Mouse (Mus musculus) heart, embryonic 15.5 days (tissue): ENCODE data around the gene Bsg. TPM values are rescaled to one million over a fixed set of nuclear protein-coding genes. Genes with fewer than 3 reads are reported as not detected.

Experiments used
- ATAC-seq: fragments of 200-750 bp; cut with Nextera tagmentation; replicated peaks from 2 replicates; pipeline ENCODE4 v1.8.0; 2017; ENCODE audit warnings: low read depth, moderate TSS enrichment; ENCODE audit not compliant: insufficient number of reproducible peaks, insufficient read depth, low FRiP score
- H3K27ac ChIP-seq: fragments of 300-500 bp; sonication (generic); 2 replicates; pipeline ENCODE4 v1.5.1; 2015; ENCODE audit warnings: mild to moderate bottlenecking, inconsistent platforms
- H3K27me3 ChIP-seq: fragments of 300-500 bp; sonication (generic); 2 replicates; pipeline ENCODE4 v1.6.1; 2015; ENCODE audit warnings: inconsistent platforms
- H3K36me3 ChIP-seq: fragments of 300-500 bp; sonication (generic); 2 replicates; pipeline ENCODE4 v1.6.1; 2015; ENCODE audit warnings: mild to moderate bottlenecking, inconsistent platforms
- H3K4me1 ChIP-seq: fragments of 300-500 bp; sonication (generic); replicated peaks from 2 replicates; pipeline ENCODE4 v1.6.1; 2015; ENCODE audit warnings: inconsistent platforms
- H3K4me2 ChIP-seq: fragments of 300-500 bp; sonication (generic); 2 replicates; pipeline ENCODE4 v1.6.1; 2015; ENCODE audit warnings: inconsistent platforms, mild to moderate bottlenecking, moderate library complexity
- H3K4me3 ChIP-seq: fragments of 300-500 bp; sonication (generic); 2 replicates; pipeline ENCODE4 v1.5.1; 2015; ENCODE audit warnings: mild to moderate bottlenecking, inconsistent platforms
- H3K9ac ChIP-seq: fragments of 300-500 bp; sonication (generic); 2 replicates; pipeline ENCODE4 v1.6.1; 2015; ENCODE audit warnings: mild to moderate bottlenecking, inconsistent platforms
- H3K9me3 ChIP-seq: fragments of 300-500 bp; sonication (generic); replicated peaks from 2 replicates; pipeline ENCODE4 v1.6.1; 2016; ENCODE audit warnings: inconsistent platforms
- whole genome bisulfite sequencing: fragments of 180-500 bp; shearing (Covaris S2); methylation state at CpG from one replicate; pipeline ENCODE4 v1.1.7; 2015; ENCODE audit warnings: mixed read lengths; 5-methylcytosine and 5-hydroxymethylcytosine counted together
- polyA plus RNA-seq: library from polyadenylated mRNA; unstranded; fragments of >200 nt; fragmentation: Nextera tagmentation; extraction: Ambion mirVana; gene quantifications from 2 replicates; pipeline ENCODE4 v1.2.1, GENCODE M21; 2015

The Bsg gene
- polyA plus RNA-seq, 1 experiment from 2014 or later = 998 TPM

DNA sequence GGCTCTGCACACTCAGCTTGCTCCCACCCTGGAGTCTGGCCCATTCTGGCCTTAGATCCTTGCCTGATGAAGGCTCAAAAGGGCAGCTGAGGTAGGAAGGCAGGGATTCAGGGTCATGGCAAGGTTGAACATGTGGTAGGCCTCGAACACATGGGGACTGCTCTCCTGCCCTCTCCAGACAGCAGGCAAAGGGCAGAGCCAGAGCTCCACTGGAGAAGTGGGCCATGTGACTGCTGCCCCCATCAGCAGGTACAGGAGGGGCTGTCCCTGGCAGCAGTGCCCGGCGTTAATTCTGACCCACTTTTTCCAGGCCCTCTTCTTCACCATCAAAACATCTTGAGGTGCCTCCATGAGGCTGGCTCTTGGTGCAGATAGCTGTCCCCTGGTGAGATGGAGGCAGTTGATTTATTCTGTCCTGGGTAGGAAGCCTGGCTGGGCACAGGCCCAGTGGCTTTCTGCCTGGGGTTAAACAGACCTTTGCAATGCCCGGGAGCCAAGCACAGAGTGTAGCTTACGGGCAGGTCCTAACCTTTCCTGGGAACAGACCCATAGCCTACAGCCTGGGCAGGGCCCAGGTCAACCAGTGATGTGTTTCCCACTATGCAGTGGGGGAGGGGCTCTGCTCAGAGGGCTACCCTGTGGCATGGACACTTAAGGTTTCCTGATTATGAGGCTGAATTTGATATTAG is 2.3 kb downstream of the Bsg start:
- 61% methylated on average over 5 of the region's 5 CpGs for WGBS
- Histone ChIP-seq H3K27ac (peak overlapping the region; percentile 52), H3K9me3 (no peaks in the 10 kb centered on the region), H3K4me3 (peak overlapping the region; percentile 86), H3K36me3 (peaks cover 28% of the 10 kb centered on the region), H3K27me3 (no peaks in the 10 kb centered on the region), H3K4me2 (peak overlapping the region; percentile 66), H3K4me1 (peaks cover 59% of the 10 kb centered on the region), H3K9ac (peak overlapping the region; percentile 91)
- ATAC-seq = no peak

DNA sequence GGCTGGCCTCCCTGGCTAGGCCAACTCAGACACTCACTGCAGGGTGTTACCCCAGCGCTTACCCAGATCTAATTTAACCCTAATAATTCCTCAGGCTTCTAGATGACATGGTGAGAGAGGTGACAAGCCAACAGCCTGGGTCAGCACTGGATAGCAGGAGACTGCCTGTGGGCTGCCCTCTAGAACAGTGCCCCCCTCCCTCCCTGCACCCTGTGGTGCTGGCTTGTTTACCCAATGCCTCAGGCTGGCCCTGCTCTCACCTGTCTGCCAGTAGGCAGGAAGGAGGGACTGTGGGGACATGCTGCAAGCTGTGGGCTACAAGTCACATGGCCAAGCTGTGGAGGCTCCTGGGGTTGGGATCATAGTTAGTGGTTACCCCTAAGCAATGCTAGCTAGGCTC is 2.9 kb downstream of the Bsg start:
- 68% methylated on average over 1 of the region's 1 CpGs for WGBS
- H3K27ac ChIP-seq = peak overlapping the region; percentile 52
- no peak overlapping the region for H3K4me3 ChIP-seq
- peaks cover 32% of the 10 kb centered on the region for H3K36me3 ChIP-seq
- ATAC-seq = no peak
- H3K4me2 ChIP-seq = peak overlapping the region; percentile 66
- 0 out of 2 replicates have a peak overlapping the region, but pooled peaks have one; percentile 1 for H3K9ac ChIP-seq
- H3K9me3 ChIP-seq = no peaks in the 10 kb centered on the region
- no peaks in the 10 kb centered on the region for H3K27me3 ChIP-seq
- H3K4me1 ChIP-seq = peaks cover 54% of the 10 kb centered on the region

DNA sequence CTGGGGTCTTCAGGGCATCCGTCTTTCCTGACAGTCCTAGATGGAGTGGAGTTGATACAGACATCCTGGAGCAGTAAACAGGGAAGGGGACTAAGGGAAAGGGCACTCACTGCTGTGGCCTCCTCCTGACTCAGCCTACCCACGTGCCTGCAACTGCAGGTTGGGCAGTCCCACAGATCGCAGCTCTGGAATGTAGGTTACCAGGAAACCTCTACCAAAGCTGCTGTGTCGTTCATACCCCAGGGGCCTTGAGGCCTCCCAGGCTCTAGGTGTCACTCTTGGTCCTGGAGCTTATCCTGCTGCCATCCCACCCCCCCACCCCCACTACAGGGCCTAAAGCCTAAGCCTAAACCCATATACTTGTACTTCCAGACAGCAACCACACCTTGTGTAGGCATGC is 3.5 kb downstream of the Bsg start:
- H3K27ac ChIP-seq = no peak overlapping the region
- no peaks in the 10 kb centered on the region for H3K27me3 ChIP-seq
- H3K4me3 ChIP-seq = no peak overlapping the region
- WGBS = 42% methylated on average over 4 of the region's 4 CpGs
- no peak overlapping the region for H3K9ac ChIP-seq
- H3K4me1 ChIP-seq = peaks cover 57% of the 10 kb centered on the region
- H3K36me3 ChIP-seq = peaks cover 32% of the 10 kb centered on the region
- ATAC-seq = no peak
- H3K4me2 ChIP-seq = 0 out of 2 replicates have a peak overlapping the region, but pooled peaks have one; percentile 66
- no peaks in the 10 kb centered on the region for H3K9me3 ChIP-seq

DNA sequence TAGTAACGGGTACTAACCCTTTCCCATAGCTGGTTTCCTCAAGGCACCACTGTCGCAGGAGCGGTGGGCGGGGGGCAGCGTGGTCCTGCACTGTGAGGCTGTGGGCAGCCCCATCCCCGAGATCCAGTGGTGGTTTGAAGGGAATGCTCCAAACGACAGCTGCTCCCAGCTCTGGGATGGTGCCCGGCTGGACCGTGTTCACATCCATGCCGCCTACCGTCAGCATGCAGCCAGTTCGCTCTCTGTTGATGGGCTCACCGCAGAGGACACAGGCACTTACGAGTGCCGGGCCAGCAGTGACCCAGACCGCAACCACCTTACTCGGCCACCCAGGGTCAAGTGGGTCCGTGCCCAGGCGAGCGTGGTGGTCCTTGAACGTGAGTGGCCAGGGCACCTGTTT is 4.4 kb downstream of the Bsg start:
- Histone ChIP-seq H3K9ac (no peak overlapping the region), H3K27ac (peak overlapping the region; percentile 62), H3K4me3 (no peak overlapping the region), H3K4me1 (peaks cover 58% of the 10 kb centered on the region), H3K27me3 (no peaks in the 10 kb centered on the region), H3K9me3 (no peaks in the 10 kb centered on the region), H3K36me3 (peaks cover 32% of the 10 kb centered on the region), H3K4me2 (peak overlapping the region; percentile 38)
- ATAC-seq = no peak
- 65% methylated on average over 21 of the region's 21 CpGs for WGBS

DNA sequence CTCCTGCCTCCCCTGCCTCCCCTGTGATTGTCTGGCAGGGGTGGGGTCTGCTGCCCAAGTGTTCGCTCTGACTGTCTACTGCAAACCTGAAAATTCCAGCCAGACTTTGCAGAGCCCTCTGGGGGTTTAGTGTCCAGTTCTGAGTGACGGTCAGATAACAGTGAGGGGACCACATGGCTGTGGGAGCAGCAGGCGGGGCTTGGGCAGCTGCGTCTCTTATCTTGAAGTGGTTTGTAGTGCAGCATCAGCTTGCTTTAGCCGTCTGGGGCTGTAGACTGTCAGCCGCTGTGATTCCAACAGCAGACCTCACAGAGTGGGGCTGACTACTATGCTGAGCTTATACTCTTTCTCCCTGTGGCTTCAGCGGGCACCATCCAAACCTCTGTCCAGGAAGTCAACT is 5.0 kb downstream of the Bsg start:
- Histone ChIP-seq H3K9me3 (no peaks in the 10 kb centered on the region), H3K27ac (peak overlapping the region; percentile 62), H3K4me2 (peak overlapping the region; percentile 38), H3K4me3 (no peak overlapping the region), H3K36me3 (peaks cover 32% of the 10 kb centered on the region), H3K9ac (no peak overlapping the region; the same call in 1 of the 2 replicates), H3K27me3 (no peaks in the 10 kb centered on the region), H3K4me1 (peaks cover 56% of the 10 kb centered on the region)
- 26% methylated on average over 7 of the region's 7 CpGs for WGBS
- ATAC-seq = peak; percentile 33

DNA sequence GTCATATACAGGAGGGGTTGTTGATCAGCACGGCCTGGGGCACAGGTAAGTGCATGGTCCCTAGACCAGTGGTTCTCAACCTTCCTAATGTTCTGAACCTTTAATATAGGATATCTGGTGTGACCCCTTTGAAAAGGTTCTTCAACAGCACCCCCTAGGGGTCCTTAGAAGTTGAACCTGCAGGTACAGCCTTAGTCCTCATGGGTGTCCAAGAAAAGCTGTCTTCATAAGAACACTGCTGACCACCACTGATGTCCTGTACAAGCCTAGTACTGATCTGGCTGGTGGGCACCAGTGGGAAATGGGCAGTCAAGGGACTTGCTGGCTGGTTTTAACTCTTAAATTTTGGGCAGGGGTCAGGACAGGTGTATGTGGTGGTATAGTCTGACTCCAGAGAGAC is 7.7 kb downstream of the Bsg start:
- 87% methylated on average over 1 of the region's 1 CpGs for WGBS
- Histone ChIP-seq H3K4me2 (no peak overlapping the region), H3K4me1 (peaks cover 47% of the 10 kb centered on the region), H3K9ac (no peak overlapping the region), H3K4me3 (no peak overlapping the region), H3K27ac (no peak overlapping the region), H3K27me3 (peaks cover 27% of the 10 kb centered on the region), H3K36me3 (peaks cover 32% of the 10 kb centered on the region), H3K9me3 (no peaks in the 10 kb centered on the region)
- no peak for ATAC-seq

DNA sequence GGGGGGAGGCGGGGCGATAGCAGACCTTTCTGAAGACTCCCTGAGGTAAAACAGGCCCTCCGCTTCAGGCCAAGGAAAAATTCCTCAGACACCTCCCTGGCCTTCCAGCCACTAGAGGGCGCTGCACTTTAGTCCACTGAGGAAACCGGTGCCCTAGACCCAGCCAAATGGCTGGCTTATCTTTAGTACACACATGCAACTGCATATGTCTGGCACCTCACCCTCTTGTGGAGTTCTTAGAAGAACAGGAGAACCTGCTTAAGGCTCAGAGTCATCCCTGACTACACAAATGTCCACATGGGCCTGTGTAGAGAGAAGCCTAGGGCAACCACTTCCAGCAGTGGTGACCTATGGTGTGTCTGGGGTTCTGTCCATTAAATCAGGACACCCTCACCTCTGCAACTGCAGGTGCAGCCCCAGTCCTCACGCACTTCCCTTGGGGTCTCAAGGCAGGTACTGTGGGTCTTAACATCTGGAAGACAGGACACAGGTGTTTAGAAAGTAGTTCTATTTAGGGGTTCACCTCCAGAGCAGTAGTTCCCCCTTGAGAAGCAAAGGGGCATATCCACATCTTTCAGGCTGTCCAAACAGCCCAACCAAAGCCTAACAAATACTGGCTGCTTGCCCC is 8.3 kb downstream of the Bsg start:
- no peak overlapping the region for H3K9ac ChIP-seq
- peaks cover 33% of the 10 kb centered on the region for H3K27me3 ChIP-seq
- H3K4me1 ChIP-seq = peaks cover 47% of the 10 kb centered on the region
- no peaks in the 10 kb centered on the region for H3K9me3 ChIP-seq
- H3K36me3 ChIP-seq = peaks cover 27% of the 10 kb centered on the region
- H3K4me2 ChIP-seq = no peak overlapping the region
- peak; percentile 16; the same call in 1 of the 2 replicates for ATAC-seq
- H3K27ac ChIP-seq = no peak overlapping the region
- H3K4me3 ChIP-seq = no peak overlapping the region
- 9% methylated on average over 6 of the region's 6 CpGs for WGBS

DNA sequence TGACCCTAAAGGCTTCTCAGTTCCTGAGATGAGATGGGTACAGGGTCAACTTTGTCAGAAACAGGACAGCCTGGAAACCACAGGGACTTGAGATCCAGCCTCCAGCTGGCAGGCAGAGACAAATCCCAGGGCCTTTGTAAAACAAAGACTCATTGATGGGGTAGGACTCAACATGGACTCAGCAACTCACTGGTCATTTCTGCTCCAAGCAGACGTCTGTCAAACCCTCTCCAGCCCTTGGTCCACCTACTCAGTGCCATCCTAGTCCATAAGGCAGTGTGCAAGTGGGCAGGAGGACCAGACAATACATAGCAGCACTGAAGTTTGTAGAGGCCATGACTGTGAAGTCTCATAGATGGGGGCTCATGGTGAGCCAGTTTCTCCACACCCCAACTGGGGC is 8.9 kb downstream of the Bsg start:
- H3K27ac ChIP-seq = no peak overlapping the region
- peaks cover 45% of the 10 kb centered on the region for H3K4me1 ChIP-seq
- H3K27me3 ChIP-seq = peaks cover 38% of the 10 kb centered on the region
- no peak for ATAC-seq
- no peaks in the 10 kb centered on the region for H3K9me3 ChIP-seq
- H3K36me3 ChIP-seq = peaks cover 26% of the 10 kb centered on the region
- H3K4me2 ChIP-seq = no peak overlapping the region
- WGBS = 27% methylated on average over 1 of the region's 1 CpGs
- no peak overlapping the region for H3K4me3 ChIP-seq
- H3K9ac ChIP-seq = no peak overlapping the region

DNA sequence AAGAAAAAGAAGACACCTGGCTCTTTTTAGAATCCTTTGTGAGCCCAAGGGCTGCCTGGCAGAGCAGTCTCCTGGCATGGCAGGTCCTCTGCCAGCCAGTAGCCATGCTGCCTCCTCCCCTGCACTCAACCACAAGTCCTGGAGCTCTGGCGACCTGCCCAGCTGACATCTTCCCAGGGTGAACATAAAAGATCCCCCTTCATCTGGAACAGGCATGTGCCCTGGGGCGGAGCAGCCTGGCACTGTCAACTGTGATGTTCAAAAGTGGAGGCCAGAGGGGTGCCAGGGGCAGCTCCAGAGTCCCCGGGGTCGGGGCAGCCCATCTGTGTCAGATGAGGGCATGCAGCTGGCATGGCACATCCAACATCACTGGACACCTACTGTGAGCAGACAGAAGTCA is 10.7 kb downstream of the Bsg start:
- WGBS = 63% methylated on average over 4 of the region's 4 CpGs
- no peak overlapping the region for H3K27ac ChIP-seq
- peaks cover 55% of the 10 kb centered on the region for H3K27me3 ChIP-seq
- no peak for ATAC-seq
- peaks cover 26% of the 10 kb centered on the region for H3K4me1 ChIP-seq
- no peaks in the 10 kb centered on the region for H3K9me3 ChIP-seq
- peaks cover 20% of the 10 kb centered on the region for H3K36me3 ChIP-seq
- H3K4me3 ChIP-seq = no peak overlapping the region
- no peak overlapping the region for H3K9ac ChIP-seq
- no peak overlapping the region for H3K4me2 ChIP-seq

DNA sequence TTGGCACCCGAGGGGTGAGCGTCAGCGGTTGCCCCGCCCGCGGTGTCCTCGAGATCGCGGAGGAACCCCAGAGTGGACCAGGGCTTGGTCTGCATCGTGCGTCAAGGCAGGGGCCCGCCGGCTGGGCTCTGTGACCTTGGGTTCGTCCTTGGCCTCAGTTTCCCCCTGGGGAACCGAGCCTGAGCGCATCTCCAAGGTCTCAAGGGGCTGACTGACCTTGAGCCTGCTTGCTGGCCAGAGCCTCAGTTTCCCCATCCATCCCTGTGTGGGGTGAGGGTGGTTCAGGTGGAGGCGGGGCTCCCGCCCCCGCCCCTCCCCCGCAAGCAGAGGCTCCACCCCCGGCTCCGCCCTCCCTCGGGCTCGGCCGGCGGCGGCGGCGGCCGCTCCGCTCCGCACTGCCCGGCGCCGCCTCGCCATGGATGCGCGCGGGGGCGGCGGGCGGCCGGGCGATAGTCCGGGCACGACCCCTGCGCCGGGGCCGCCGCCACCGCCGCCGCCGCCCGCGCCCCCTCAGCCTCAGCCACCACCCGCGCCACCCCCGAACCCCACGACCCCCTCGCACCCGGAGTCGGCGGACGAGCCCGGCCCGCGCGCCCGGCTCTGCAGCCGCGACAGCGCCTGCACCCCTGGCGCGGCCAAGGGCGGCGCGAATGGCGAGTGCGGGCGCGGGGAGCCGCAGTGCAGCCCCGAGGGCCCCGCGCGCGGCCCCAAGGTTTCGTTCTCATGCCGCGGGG is 12.1 kb downstream of the Bsg start, which contains the start of gene Hcn2:
Gene Hcn2 (plus strand): TSS at position 381 of the 734 bp plus-strand sequence.
- no peaks in the 10 kb centered on the region for H3K9me3 ChIP-seq
- 1% methylated on average over 54 of the region's 91 CpGs for WGBS
- no peak within 1 kb of the TSS for H3K27ac ChIP-seq
- H3K27me3 ChIP-seq = peaks cover 61% of the 10 kb centered on the region
- peak within 1 kb of the TSS; percentile 22; the same call in 1 of the 2 replicates for H3K9ac ChIP-seq
- peak within 1 kb of the TSS; percentile 96 for H3K4me2 ChIP-seq
- ATAC-seq = no peak; the same call in 1 of the 2 replicates
- peak within 1 kb of the TSS; percentile 64 for H3K4me3 ChIP-seq
- H3K36me3 ChIP-seq = peaks cover 6% of the 10 kb centered on the region
- peaks cover 25% of the 10 kb centered on the region for H3K4me1 ChIP-seq

DNA sequence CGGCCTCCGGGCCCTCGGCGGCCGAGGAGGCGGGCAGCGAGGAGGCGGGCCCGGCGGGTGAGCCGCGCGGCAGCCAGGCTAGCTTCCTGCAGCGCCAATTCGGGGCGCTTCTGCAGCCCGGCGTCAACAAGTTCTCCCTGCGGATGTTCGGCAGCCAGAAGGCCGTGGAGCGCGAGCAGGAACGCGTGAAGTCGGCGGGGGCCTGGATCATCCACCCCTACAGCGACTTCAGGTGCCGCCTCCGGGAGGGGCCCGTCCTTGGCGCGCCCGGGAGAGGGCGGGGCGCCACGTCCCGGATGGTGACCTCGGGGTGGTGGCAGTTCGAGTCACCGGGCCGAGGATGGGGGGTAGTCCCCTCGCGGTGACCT is 12.7 kb downstream of the Bsg start:
- Histone ChIP-seq H3K36me3 (peaks cover under 1% of the 10 kb centered on the region; the same call in 1 of the 2 replicates), H3K4me1 (peaks cover 25% of the 10 kb centered on the region), H3K4me2 (peak overlapping the region; percentile 96), H3K27me3 (peaks cover 61% of the 10 kb centered on the region), H3K27ac (no peak overlapping the region), H3K9me3 (no peaks in the 10 kb centered on the region), H3K9ac (peak overlapping the region; percentile 22; the same call in 1 of the 2 replicates), H3K4me3 (peak overlapping the region; percentile 64)
- no peak for ATAC-seq
- under 1% methylated on average over 41 of the region's 44 CpGs for WGBS
